Mouse (Mus musculus): ENCODE data around the gene Timm9.

DNA sequence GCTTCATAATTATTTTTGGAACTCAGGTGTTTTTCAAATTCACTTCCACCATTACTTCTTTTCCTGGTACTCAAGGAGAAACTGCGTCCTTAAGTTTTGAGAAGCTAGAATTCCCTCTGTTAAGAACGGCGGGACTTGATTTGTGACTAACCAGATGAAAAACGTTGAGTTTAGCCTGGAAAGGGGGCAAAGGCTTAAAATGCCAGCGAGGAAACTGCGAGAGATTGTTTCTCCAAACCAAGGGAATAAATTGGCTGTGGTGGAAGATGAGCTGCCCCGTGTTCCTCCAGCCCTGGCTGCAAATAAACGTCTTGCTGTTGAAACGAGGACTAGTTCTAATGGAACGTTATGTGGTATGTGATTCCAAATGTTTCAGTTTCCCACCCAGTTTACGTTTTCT, 1.2 kb upstream of the Timm9 start:
- TF ChIP-seq CTCF (conservative IDR thresholded peaks at IDR 0.05; ENCODE audit: insufficient read depth, insufficient read length, low read depth, low read length), result no peak
- no peak for TF ChIP-seq POLR2A (IDR thresholded peaks at IDR 0.05; ENCODE audit: low read depth, low read length)

All from kidney, adult 2 months (tissue).